Mouse (Mus musculus) heart, adult 8-10 months (tissue): ENCODE results near the gene Ogdh. TPM values are rescaled to one million over a fixed set of nuclear protein-coding genes. Genes with fewer than 3 reads are reported as not detected.

ENCODE experiments used
- DNase-seq: peaks from one replicate; pipeline ENCODE4 v3.0.0; 2022; ENCODE audit warnings: low spot score
- microRNA-seq: library from miRNA; unstranded; fragments of <30 nt; microRNA quantifications from one replicate; pipeline ENCODE4 v1.2.0, GENCODE M21; 2022
- total RNA-seq, 4 experiments: library from RNA; stranded (reverse); gene quantifications; 2 replicates each; pipeline ENCODE4 v1.2.4; 2022

Gene Ogdh
- total RNA-seq, 4 experiments from 2014 or later: 1,901 to 2,083 (median 1,945) TPM

GRCm38 (mm10) chr11:6405591-6406081, 114.2 kb downstream of the Ogdh start:
- no peak for DNase-seq

Small RNA genes within 50 kb of the gene (microRNA-seq; reads per million reads assigned to microRNA genes)
- 0.84 reads per million for gene Mir7651

Other genes starting within 250 kb of the Ogdh start
- gene Camk2b, start 225.3 kb upstream of the Ogdh start, total RNA-seq: 10 to 100 TPM in 2 of 4 experiments, 1 to 10 TPM in 2; 6.5 to 14.8 (median 10.1) TPM
- gene A730071L15Rik, start 91.6 kb upstream of the Ogdh start, total RNA-seq: not detected
- 10 to 100 TPM; 64.5 to 75.3 (median 71.5) TPM for gene Nudcd3, start 91.2 kb upstream of the Ogdh start, total RNA-seq
- under 1 TPM in 1 of 4 experiments, not detected in 3; 0.06 TPM for gene Npc1l1, start 61.5 kb upstream of the Ogdh start, total RNA-seq
- 10 to 100 TPM; 22.6 to 23.5 (median 23.0) TPM for gene Ddx56, start 23.9 kb upstream of the Ogdh start, total RNA-seq
- 100 to 1,000 TPM in 2 of 4 experiments, 10 to 100 TPM in 2; 96.9 to 111 (median 102) TPM for gene Tmed4, start 16.8 kb upstream of the Ogdh start, total RNA-seq
- 10 to 100 TPM; 37.1 to 38.7 (median 37.5) TPM for gene Zmiz2, start 97.4 kb downstream of the Ogdh start, total RNA-seq
- 100 to 1,000 TPM; 262 to 310 (median 280) TPM for gene Ppia, start 123.8 kb downstream of the Ogdh start, total RNA-seq
- gene H2afv, start 152.8 kb downstream of the Ogdh start, total RNA-seq: 10 to 100 TPM; 80.1 to 97.8 (median 88.2) TPM
- 10 to 100 TPM; 23.2 to 32.4 (median 28.9) TPM for gene Purb, start 184.3 kb downstream of the Ogdh start, total RNA-seq
- gene Myo1g, start 229.3 kb downstream of the Ogdh start, total RNA-seq: 1 to 10 TPM in 3 of 4 experiments, under 1 TPM in 1; 0.73 to 2.3 (median 1.2) TPM